Mouse (Mus musculus): ENCODE measurements around the gene Atp8a2.
"Not testable (repeated sequence)": the region's sequence is repeated elsewhere in the genome, so short reads cannot be mapped to it uniquely, and the experiment has no call there.

Gene Atp8a2

GRCm38 (mm10) chr14:59759196-59759839 lies 437.7 kb downstream of the Atp8a2 start:
- DNase-seq, result no peak

- no peak for DNase-seq
Measured at GRCm38 (mm10) chr14:59752401-59752800, 444.6 kb downstream of the Atp8a2 start.

GRCm38 (mm10) chr14:59750005-59750404 lies 447.0 kb downstream of the Atp8a2 start:
- DNase-seq, result no peak

- DNase-seq, result no peak
Measured at GRCm38 (mm10) chr14:59745676-59746075, 451.3 kb downstream of the Atp8a2 start.

- no peak for DNase-seq
Measured at GRCm38 (mm10) chr14:59741752-59742151, 455.2 kb downstream of the Atp8a2 start.

- DNase-seq, result no peak
Measured at GRCm38 (mm10) chr14:59739446-59739845, 457.5 kb downstream of the Atp8a2 start.

GRCm38 (mm10) chr14:59737734-59738294 lies 459.2 kb downstream of the Atp8a2 start:
- DNase-seq, result no peak

- no peak for DNase-seq
Measured at GRCm38 (mm10) chr14:59736861-59737700, 459.9 kb downstream of the Atp8a2 start.

GRCm38 (mm10) chr14:59730043-59730390 lies 467.0 kb downstream of the Atp8a2 start:
- DNase-seq, result peak; percentile 14 to 62

GRCm38 (mm10) chr14:59729298-59730042 lies 467.5 kb downstream of the Atp8a2 start:
- DNase-seq, result no peak

GRCm38 (mm10) chr14:59727016-59727415 lies 470.0 kb downstream of the Atp8a2 start:
- no peak for DNase-seq

GRCm38 (mm10) chr14:59723163-59723562 lies 473.8 kb downstream of the Atp8a2 start:
- DNase-seq, result no peak

- DNase-seq, result peak; percentile 19 to 65
Measured at GRCm38 (mm10) chr14:59721957-59722356, 475.0 kb downstream of the Atp8a2 start.

GRCm38 (mm10) chr14:59721356-59721755 lies 475.6 kb downstream of the Atp8a2 start:
- DNase-seq, result peak in 1 of 2 experiments; percentile 41

GRCm38 (mm10) chr14:59720386-59720785 lies 476.6 kb downstream of the Atp8a2 start:
- no peak for DNase-seq

GRCm38 (mm10) chr14:59716443-59717085 lies 480.4 kb downstream of the Atp8a2 start:
- not testable (repeated sequence) for DNase-seq

- peak; percentile 38 to 59 for DNase-seq
Measured at GRCm38 (mm10) chr14:59715695-59716442, 481.1 kb downstream of the Atp8a2 start.

- DNase-seq, result no peak
Measured at GRCm38 (mm10) chr14:59709505-59710335, 487.3 kb downstream of the Atp8a2 start.

- DNase-seq, result no peak
Measured at GRCm38 (mm10) chr14:59708009-59708408, 489.0 kb downstream of the Atp8a2 start.

GRCm38 (mm10) chr14:59705326-59706058 lies 491.5 kb downstream of the Atp8a2 start:
- no peak for DNase-seq
